Mouse (Mus musculus) CH12.LX (cell line): Measurements from ENCODE around the gene Rimkla. TPM values are rescaled to one million over a fixed set of nuclear protein-coding genes. Genes with fewer than 3 reads are reported as not detected.

Experiments used
- polyA plus RNA-seq: library from polyadenylated mRNA; unstranded; fragments of >175 nt; gene quantifications from 2 replicates; pipeline ENCODE4 v1.2.1, GENCODE M21; 2012; ENCODE audit warnings: low read depth; ENCODE audit not compliant: insufficient read length
- total RNA-seq, 2 experiments: library from RNA; depleted of rRNA; stranded (reverse); fragments of 300-350 nt in 1 of 2; fragments of >200 nt in 1 of 2; gene quantifications; 2 replicates each; pipeline ENCODE4 v1.2.3; 2012 to 2014

The Rimkla gene
- total and polyA plus RNA-seq, 3 experiments = 0.48 to 0.84 (median 0.59) TPM

Other genes with a start within 250 kb of the Rimkla start
- gene Cldn19, start 237.2 kb downstream of the Rimkla start, total RNA-seq (2012; rRNA removed) = not detected in 2 replicates
- gene Cldn19, start 237.2 kb downstream of the Rimkla start, total RNA-seq (2014; rRNA removed) = not detected in 2 replicates
- gene Cldn19, start 237.2 kb downstream of the Rimkla start, polyA plus RNA-seq = 0.08 and 0.09 TPM in 2 replicates
- gene Ybx1, start 198.0 kb downstream of the Rimkla start, total RNA-seq (2012; rRNA removed) = 724 and 865 TPM in 2 replicates
- 901 and 989 TPM in 2 replicates for gene Ybx1, start 198.0 kb downstream of the Rimkla start, total RNA-seq (2014; rRNA removed)
- gene Ybx1, start 198.0 kb downstream of the Rimkla start, polyA plus RNA-seq = 2,139 and 2,246 TPM in 2 replicates
- gene Ppih, start 172.1 kb downstream of the Rimkla start, total RNA-seq (2012; rRNA removed) = 125 and 175 TPM in 2 replicates
- 179 and 195 TPM in 2 replicates for gene Ppih, start 172.1 kb downstream of the Rimkla start, total RNA-seq (2014; rRNA removed)
- 132 and 158 TPM in 2 replicates for gene Ppih, start 172.1 kb downstream of the Rimkla start, polyA plus RNA-seq
- 0.04 TPM in 1 of 2 replicates, not detected in the other for gene Ccdc30, start 77.1 kb downstream of the Rimkla start, total RNA-seq (2012; rRNA removed)
- not detected in 2 replicates for gene Ccdc30, start 77.1 kb downstream of the Rimkla start, total RNA-seq (2014; rRNA removed)
- not detected in 2 replicates for gene Ccdc30, start 77.1 kb downstream of the Rimkla start, polyA plus RNA-seq
- 14.7 and 20.1 TPM in 2 replicates for gene Ppcs, start 70.2 kb downstream of the Rimkla start, total RNA-seq (2012; rRNA removed)
- gene Ppcs, start 70.2 kb downstream of the Rimkla start, total RNA-seq (2014; rRNA removed) = 20.7 and 22.7 TPM in 2 replicates
- gene Ppcs, start 70.2 kb downstream of the Rimkla start, polyA plus RNA-seq = 19.1 and 19.3 TPM in 2 replicates
- gene Zmynd12, start 69.8 kb downstream of the Rimkla start, total RNA-seq (2012; rRNA removed) = 0.13 and 0.25 TPM in 2 replicates
- gene Zmynd12, start 69.8 kb downstream of the Rimkla start, total RNA-seq (2014; rRNA removed) = 0.47 and 0.75 TPM in 2 replicates
- gene Zmynd12, start 69.8 kb downstream of the Rimkla start, polyA plus RNA-seq = 0.53 and 1.0 TPM in 2 replicates
- 13.4 and 14.5 TPM in 2 replicates for gene Foxj3, start 44.4 kb upstream of the Rimkla start, total RNA-seq (2012; rRNA removed)
- 12.9 and 15.3 TPM in 2 replicates for gene Foxj3, start 44.4 kb upstream of the Rimkla start, total RNA-seq (2014; rRNA removed)
- 29.3 and 33.9 TPM in 2 replicates for gene Foxj3, start 44.4 kb upstream of the Rimkla start, polyA plus RNA-seq
- gene Frg2f1, start 46.9 kb upstream of the Rimkla start, total RNA-seq (2012; rRNA removed) = 3.1 and 3.9 TPM in 2 replicates
- gene Frg2f1, start 46.9 kb upstream of the Rimkla start, total RNA-seq (2014; rRNA removed) = 3.5 TPM in 2 replicates
- 3.1 and 4.4 TPM in 2 replicates for gene Frg2f1, start 46.9 kb upstream of the Rimkla start, polyA plus RNA-seq
- gene Guca2a, start 145.1 kb upstream of the Rimkla start, total RNA-seq (2012; rRNA removed) = not detected in 2 replicates
- gene Guca2a, start 145.1 kb upstream of the Rimkla start, total RNA-seq (2014; rRNA removed) = not detected in 2 replicates
- gene Guca2a, start 145.1 kb upstream of the Rimkla start, polyA plus RNA-seq = not detected in 2 replicates
- gene Guca2b, start 166.3 kb upstream of the Rimkla start, total RNA-seq (2012; rRNA removed) = 2.3 TPM in 2 replicates
- not detected in 2 replicates for gene Guca2b, start 166.3 kb upstream of the Rimkla start, total RNA-seq (2014; rRNA removed)
- 1.1 and 1.7 TPM in 2 replicates for gene Guca2b, start 166.3 kb upstream of the Rimkla start, polyA plus RNA-seq
- 16.7 and 21.2 TPM in 2 replicates for gene Hivep3, start 241.2 kb upstream of the Rimkla start, total RNA-seq (2012; rRNA removed)
- gene Hivep3, start 241.2 kb upstream of the Rimkla start, total RNA-seq (2014; rRNA removed) = 11.1 and 14.4 TPM in 2 replicates
- gene Hivep3, start 241.2 kb upstream of the Rimkla start, polyA plus RNA-seq = 27.9 and 32.3 TPM in 2 replicates